Mouse (Mus musculus): ENCODE results near the gene Add1. TPM values are rescaled to one million over a fixed set of nuclear protein-coding genes. Genes with fewer than 3 reads are reported as not detected.
"Not testable (repeated sequence)": the region's sequence is repeated elsewhere in the genome, so short reads cannot be mapped to it uniquely, and the experiment has no call there.

Gene Add1
- polyA plus RNA-seq, 2 experiments = 197 to 222 TPM

- 81% methylated on average over 5 of the region's 5 CpGs for WGBS
- Histone ChIP-seq H3K27ac (replicated peaks; ENCODE audit: low read depth, low read length) (no peak overlapping the region), H3K4me3 (replicated peaks; ENCODE audit: low read length) (no peak overlapping the region), H3K9me3 (ENCODE audit: control insufficient read depth, low read length) (no peaks in the 10 kb centered on the region), H3K4me1 (ENCODE audit: control insufficient read depth, insufficient read depth, low read length) (no peaks in the 10 kb centered on the region), H3K36me3 (ENCODE audit: control insufficient read depth, insufficient read depth, low read length) (peaks cover 7% of the 10 kb centered on the region; the same call in 1 of the 2 replicates), H3K9ac (ENCODE audit: low read depth, low read length, severe bottlenecking) (no peak overlapping the region), H3K4me2 (replicated peaks; ENCODE audit: low read depth, low read length, severe bottlenecking) (no peak overlapping the region), H3K27me3 (ENCODE audit: control insufficient read depth, insufficient read depth, low read length) (no peaks in the 10 kb centered on the region)
- ATAC-seq (ENCODE audit: low FRiP score, low read depth) (no peak), DNase-seq (ENCODE audit: low spot score) (no peak)
- TF ChIP-seq POLR2A (IDR thresholded peaks at IDR 0.05; ENCODE audit: borderline replicate concordance, extremely low read depth, insufficient read depth, insufficient read length) = no peak
Observed at GRCm38 (mm10) chr5:34591388-34592004, 18.0 kb downstream of the Add1 start.

- H3K9me3 ChIP-seq (ENCODE audit: control insufficient read depth, low read length); H3K36me3 ChIP-seq (ENCODE audit: control insufficient read depth, insufficient read depth, low read length); DNase-seq (ENCODE audit: low spot score); H3K4me3 ChIP-seq (replicated peaks; ENCODE audit: low read length); H3K4me2 ChIP-seq (replicated peaks; ENCODE audit: low read depth, low read length, severe bottlenecking); H3K9ac ChIP-seq (ENCODE audit: low read depth, low read length, severe bottlenecking); H3K4me1 ChIP-seq (ENCODE audit: control insufficient read depth, insufficient read depth, low read length); ATAC-seq (ENCODE audit: low FRiP score, low read depth); H3K27me3 ChIP-seq (ENCODE audit: control insufficient read depth, insufficient read depth, low read length); H3K27ac ChIP-seq (replicated peaks; ENCODE audit: low read depth, low read length): not testable (repeated sequence)
- 89% methylated on average over 5 of the region's 5 CpGs for whole genome bisulfite sequencing
Observed at GRCm38 (mm10) chr5:34592224-34592623, 18.8 kb downstream of the Add1 start.

- no peak for TF ChIP-seq POLR2A (IDR thresholded peaks at IDR 0.05; ENCODE audit: borderline replicate concordance, extremely low read depth, insufficient read depth, insufficient read length)
- no peaks in the 10 kb centered on the region for H3K27me3 ChIP-seq (ENCODE audit: control insufficient read depth, insufficient read depth, low read length)
- 93% methylated on average over 6 of the region's 6 CpGs for WGBS
- H3K4me3 ChIP-seq (replicated peaks; ENCODE audit: low read length) = no peak overlapping the region
- H3K4me2 ChIP-seq (replicated peaks; ENCODE audit: low read depth, low read length, severe bottlenecking) = no peak overlapping the region
- peaks cover 9% of the 10 kb centered on the region; the same call in 1 of the 2 replicates for H3K36me3 ChIP-seq (ENCODE audit: control insufficient read depth, insufficient read depth, low read length)
- H3K27ac ChIP-seq (replicated peaks; ENCODE audit: low read depth, low read length) = no peak overlapping the region
- H3K9ac ChIP-seq (ENCODE audit: low read depth, low read length, severe bottlenecking) = no peak overlapping the region
- H3K9me3 ChIP-seq (ENCODE audit: control insufficient read depth, low read length) = no peaks in the 10 kb centered on the region
- H3K4me1 ChIP-seq (ENCODE audit: control insufficient read depth, insufficient read depth, low read length) = no peaks in the 10 kb centered on the region
- ATAC-seq (ENCODE audit: low FRiP score, low read depth) (no peak), DNase-seq (ENCODE audit: low spot score) (no peak)
Observed at GRCm38 (mm10) chr5:34592666-34593065, 19.2 kb downstream of the Add1 start.

GRCm38 (mm10) chr5:34593202-34593727, 19.8 kb downstream of the Add1 start:
- 94% methylated on average over 9 of the region's 9 CpGs for WGBS
- no peak for TF ChIP-seq POLR2A (IDR thresholded peaks at IDR 0.05; ENCODE audit: borderline replicate concordance, extremely low read depth, insufficient read depth, insufficient read length)
- no peak overlapping the region for H3K4me2 ChIP-seq (replicated peaks; ENCODE audit: low read depth, low read length, severe bottlenecking)
- no peak overlapping the region for H3K4me3 ChIP-seq (replicated peaks; ENCODE audit: low read length)
- H3K9ac ChIP-seq (ENCODE audit: low read depth, low read length, severe bottlenecking) = no peak overlapping the region
- H3K4me1 ChIP-seq (ENCODE audit: control insufficient read depth, insufficient read depth, low read length) = no peaks in the 10 kb centered on the region
- no peaks in the 10 kb centered on the region for H3K9me3 ChIP-seq (ENCODE audit: control insufficient read depth, low read length)
- DNase-seq (ENCODE audit: low spot score) (no peak), ATAC-seq (ENCODE audit: low FRiP score, low read depth) (no peak)
- H3K27me3 ChIP-seq (ENCODE audit: control insufficient read depth, insufficient read depth, low read length) = no peaks in the 10 kb centered on the region
- H3K36me3 ChIP-seq (ENCODE audit: control insufficient read depth, insufficient read depth, low read length) = peaks cover 15% of the 10 kb centered on the region
- no peak overlapping the region for H3K27ac ChIP-seq (replicated peaks; ENCODE audit: low read depth, low read length)

GRCm38 (mm10) chr5:34604576-34604975, 31.1 kb downstream of the Add1 start:
- no peaks in the 10 kb centered on the region for H3K9me3 ChIP-seq (ENCODE audit: control insufficient read depth, low read length)
- 93% methylated on average over 5 of the region's 5 CpGs for WGBS
- H3K9ac ChIP-seq (ENCODE audit: low read depth, low read length, severe bottlenecking) = no peak overlapping the region
- ATAC-seq (ENCODE audit: low FRiP score, low read depth) = no peak
- TF ChIP-seq POLR2A (IDR thresholded peaks at IDR 0.05; ENCODE audit: borderline replicate concordance, extremely low read depth, insufficient read depth, insufficient read length) = no peak
- no peak overlapping the region for H3K4me2 ChIP-seq (replicated peaks; ENCODE audit: low read depth, low read length, severe bottlenecking)
- H3K27me3 ChIP-seq (ENCODE audit: control insufficient read depth, insufficient read depth, low read length) = no peaks in the 10 kb centered on the region
- H3K4me3 ChIP-seq (replicated peaks; ENCODE audit: low read length) = no peak overlapping the region
- no peaks in the 10 kb centered on the region for H3K4me1 ChIP-seq (ENCODE audit: control insufficient read depth, insufficient read depth, low read length)
- no peak for DNase-seq (ENCODE audit: low spot score)
- H3K27ac ChIP-seq (replicated peaks; ENCODE audit: low read depth, low read length) = no peak overlapping the region
- peaks cover 60% of the 10 kb centered on the region for H3K36me3 ChIP-seq (ENCODE audit: control insufficient read depth, insufficient read depth, low read length)

Data from limb, embryonic 14.5 days (tissue).